Mouse (Mus musculus) CD4-positive, CD25-positive, alpha-beta regulatory T cell, adult 2 months (primary cell): ENCODE data around the gene Otos.

Source experiments
- DNase-seq: peaks from one replicate; pipeline ENCODE4 v3.0.0-alpha.2; 2012; ENCODE audit warnings: low read depth, low spot score

Otos gene

GRCm38 (mm10) chr1:92647026-92647425, 1.6 kb downstream of the Otos start:
- no peak for DNase-seq

GRCm38 (mm10) chr1:92646601-92647000, 2.0 kb downstream of the Otos start:
- no peak for DNase-seq

GRCm38 (mm10) chr1:92646111-92646510, 2.5 kb downstream of the Otos start:
- DNase-seq, result no peak

GRCm38 (mm10) chr1:92644916-92645315, 3.7 kb downstream of the Otos start:
- DNase-seq, result no peak

- no peak for DNase-seq
These were observed 5.0 kb downstream of the Otos start for GRCm38 (mm10) chr1:92643691-92644090.

- DNase-seq, result peak; percentile 93
These were observed 6.9 kb downstream of the Otos start, which contains the start of gene Cops9 for GRCm38 (mm10) chr1:92641514-92642272. Gene Cops9 (minus strand): TSS chr1:92641985.

- peak; percentile 32 for DNase-seq
These were observed 8.2 kb downstream of the Otos start for GRCm38 (mm10) chr1:92640393-92640792.

GRCm38 (mm10) chr1:92638736-92639135, 9.9 kb downstream of the Otos start:
- DNase-seq, result no peak

GRCm38 (mm10) chr1:92638181-92638580, 10.5 kb downstream of the Otos start:
- DNase-seq, result no peak

GRCm38 (mm10) chr1:92637501-92638172, 11.0 kb downstream of the Otos start:
- DNase-seq, result no peak

- DNase-seq, result no peak
These were observed 12.0 kb downstream of the Otos start for GRCm38 (mm10) chr1:92636676-92637075.

GRCm38 (mm10) chr1:92636015-92636414, 12.6 kb downstream of the Otos start:
- DNase-seq, result no peak

GRCm38 (mm10) chr1:92634976-92635599, 13.6 kb downstream of the Otos start:
- no peak for DNase-seq

- DNase-seq, result no peak
These were observed 14.1 kb downstream of the Otos start for GRCm38 (mm10) chr1:92634569-92634968.

- no peak for DNase-seq
These were observed 14.9 kb downstream of the Otos start for GRCm38 (mm10) chr1:92633726-92634125.

- DNase-seq, result peak; percentile 54
These were observed 15.7 kb downstream of the Otos start for GRCm38 (mm10) chr1:92632948-92633347.

GRCm38 (mm10) chr1:92632196-92632595, 16.4 kb downstream of the Otos start:
- no peak for DNase-seq

GRCm38 (mm10) chr1:92628227-92628626, 20.4 kb downstream of the Otos start:
- DNase-seq, result no peak

- DNase-seq, result no peak
These were observed 30.3 kb downstream of the Otos start for GRCm38 (mm10) chr1:92618360-92618759.

GRCm38 (mm10) chr1:92617488-92617887, 31.2 kb downstream of the Otos start, which contains the start of gene Olfr12:
Gene Olfr12 (plus strand): TSS chr1:92617788.
- DNase-seq, result no peak

GRCm38 (mm10) chr1:92616046-92616445, 32.6 kb downstream of the Otos start:
- no peak for DNase-seq

GRCm38 (mm10) chr1:92614516-92614915, 34.1 kb downstream of the Otos start:
- DNase-seq, result peak; percentile 23
